Mouse (Mus musculus) liver, adult 2 months (tissue): Measurements from ENCODE around the gene Tmem132b.

Source experiments
- CTCF ChIP-seq: fragments of 200-500 bp; IDR thresholded peaks from 2 replicates; pipeline ENCODE4 v1.5.1; 2011; ENCODE audit warnings: low read depth, low read length, control low read depth
- POLR2A ChIP-seq: fragments of 200-500 bp; IDR thresholded peaks from 2 replicates; pipeline ENCODE4 v1.6.1; 2011; ENCODE audit warnings: low read length, control low read depth; ENCODE audit not compliant: insufficient read depth; ENCODE audit errors: extremely low read depth

- TF ChIP-seq CTCF (no peak), POLR2A (no peak)
These were observed 1.8 kb downstream of the Tmem132b start for GRCm38 (mm10) chr5:125533225-125533900.
